Mouse (Mus musculus): ENCODE data around the gene Ociad1.

DNA sequence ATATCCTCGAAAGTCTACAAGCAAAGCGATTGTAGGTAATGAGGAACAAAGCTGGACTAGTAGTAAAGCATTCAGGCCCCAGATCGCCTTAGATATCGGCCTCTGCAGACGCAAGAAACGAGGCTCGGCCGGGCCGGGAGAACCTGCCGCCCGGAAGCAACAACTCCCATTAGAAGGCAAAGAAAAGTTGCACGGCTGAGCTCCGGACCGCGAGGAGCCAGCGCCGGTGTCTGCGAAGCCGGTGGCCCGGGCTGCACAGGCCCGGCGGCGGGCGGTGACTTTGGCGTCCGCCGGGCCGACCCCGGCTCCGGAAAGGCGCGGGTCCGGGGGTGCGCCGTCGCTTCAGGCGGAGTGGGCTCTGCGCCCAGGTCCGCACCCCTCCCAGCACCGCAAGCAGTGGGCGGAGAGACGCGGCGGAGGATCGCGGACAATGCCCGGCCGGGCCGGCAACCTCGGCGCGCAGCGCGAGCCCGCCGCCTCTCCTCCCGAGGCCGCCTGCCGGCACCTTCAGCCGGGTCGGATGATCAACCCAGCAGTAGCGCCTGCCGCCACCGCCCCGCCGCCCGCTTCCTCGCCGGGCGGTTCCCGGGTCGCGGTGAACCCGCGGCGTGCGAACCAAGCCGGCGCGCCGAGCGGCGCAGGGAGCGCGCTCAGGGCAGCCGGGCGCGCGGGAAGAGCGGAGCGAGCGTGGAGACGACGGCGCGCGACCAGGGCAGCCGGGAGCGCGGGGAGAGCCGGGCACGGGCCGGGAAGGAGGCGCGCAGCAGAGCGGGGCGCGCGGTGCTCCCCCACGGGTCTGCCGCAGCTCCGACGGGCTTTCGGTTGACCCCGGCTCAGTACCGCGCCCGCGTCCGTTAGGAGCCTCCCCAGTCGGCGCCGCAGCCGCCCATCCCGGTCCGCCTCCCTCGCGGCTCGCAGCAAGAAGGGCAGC lies 37.0 kb upstream of the Ociad1 start:
- TF ChIP-seq CTCF (IDR thresholded peaks at IDR 0.05; ENCODE audit: low read depth, low read length) (no peak), GATA2 (IDR thresholded peaks at IDR 0.05; ENCODE audit: borderline replicate concordance, low read depth, low read length) (no peak)

Data from G1E (cell line).